Mouse (Mus musculus) kidney, embryonic 14.5 days (tissue): ENCODE measurements at regions not wholly inside any gene's neighbourhood (a gene's known extent, or its start where the extent isn't known, plus 50 kb on each side); places are given as distances from the start of the nearest gene placed in this dataset.

Experiments used
- ATAC-seq: fragments of 200-750 bp; cut with Nextera tagmentation; 2 replicates; pipeline ENCODE4 v1.8.0; 2017; ENCODE audit warnings: moderate number of reproducible peaks, mild to moderate bottlenecking, moderate TSS enrichment, moderate library complexity; ENCODE audit not compliant: low FRiP score, low TSS enrichment
- H3K27ac ChIP-seq: fragments of 300-500 bp; sonication (generic); 2 replicates; pipeline ENCODE4 v1.5.1; 2014; ENCODE audit warnings: low read depth, mild to moderate bottlenecking, low read length, moderate library complexity, mixed read lengths
- H3K27me3 ChIP-seq: fragments of 300-500 bp; sonication (generic); 2 replicates; pipeline ENCODE4 v1.6.1; 2014; ENCODE audit warnings: mild to moderate bottlenecking, low read length; ENCODE audit not compliant: control insufficient read depth, insufficient read depth
- H3K36me3 ChIP-seq: fragments of 300-500 bp; sonication (generic); 2 replicates; pipeline ENCODE4 v1.6.1; 2014; ENCODE audit warnings: low read length, mixed read lengths; ENCODE audit not compliant: control insufficient read depth, insufficient read depth
- H3K4me1 ChIP-seq: fragments of 300-500 bp; sonication (generic); 2 replicates; pipeline ENCODE4 v1.6.1; 2014; ENCODE audit warnings: low read length, mixed read lengths; ENCODE audit not compliant: control insufficient read depth, insufficient read depth
- H3K4me2 ChIP-seq: fragments of 300-500 bp; sonication (generic); replicated peaks from 2 replicates; pipeline ENCODE4 v1.6.1; 2014; ENCODE audit warnings: low read depth, mild to moderate bottlenecking, low read length
- H3K4me3 ChIP-seq: fragments of 300-500 bp; sonication (generic); 2 replicates; pipeline ENCODE4 v1.5.1; 2014; ENCODE audit warnings: mild to moderate bottlenecking, low read length
- H3K9ac ChIP-seq: fragments of 300-500 bp; sonication (generic); 2 replicates; pipeline ENCODE4 v1.6.1; 2014; ENCODE audit warnings: low read depth, mild to moderate bottlenecking, low read length, moderate library complexity
- H3K9me3 ChIP-seq: fragments of 300-500 bp; sonication (generic); 2 replicates; pipeline ENCODE4 v1.6.1; 2016; ENCODE audit warnings: low read length; ENCODE audit not compliant: control insufficient read depth
- WGBS: fragments of 180-500 bp; shearing (Covaris S2); extraction: QIAGEN DNeasy Blood & Tissue Kit; methylation state at CpG from one replicate; pipeline ENCODE4 v1.1.7; 2014; 5-methylcytosine and 5-hydroxymethylcytosine counted together

DNA sequence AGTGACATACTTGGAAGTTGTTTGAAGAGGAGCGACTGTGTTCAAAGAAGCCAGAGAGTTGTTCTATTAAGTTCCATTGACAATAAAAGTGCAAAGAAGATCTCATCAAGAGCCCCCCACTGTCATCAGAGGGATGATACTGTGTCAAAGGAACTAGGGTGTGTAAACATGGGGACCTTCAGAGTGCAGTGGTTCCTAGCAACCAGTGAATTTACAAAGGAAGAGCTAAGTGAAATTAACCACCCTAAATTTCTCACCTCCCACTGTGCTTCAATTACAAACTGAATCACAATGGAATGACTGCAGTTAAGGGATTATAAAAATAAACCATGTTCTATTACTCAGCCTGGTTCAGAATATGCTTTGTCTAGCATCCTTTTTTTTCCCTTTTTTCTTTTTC lies 129.5 kb upstream of the 4933415F23Rik start:
- Histone ChIP-seq H3K36me3 (no peaks in the 10 kb centered on the region), H3K4me3 (no peak overlapping the region), H3K4me2 (no peak overlapping the region), H3K9me3 (no peaks in the 10 kb centered on the region), H3K9ac (no peak overlapping the region), H3K27ac (no peak overlapping the region), H3K27me3 (no peaks in the 10 kb centered on the region), H3K4me1 (no peaks in the 10 kb centered on the region)
- ATAC-seq: no peak
- 33% methylated on average over 1 of the region's 1 CpGs for WGBS

DNA sequence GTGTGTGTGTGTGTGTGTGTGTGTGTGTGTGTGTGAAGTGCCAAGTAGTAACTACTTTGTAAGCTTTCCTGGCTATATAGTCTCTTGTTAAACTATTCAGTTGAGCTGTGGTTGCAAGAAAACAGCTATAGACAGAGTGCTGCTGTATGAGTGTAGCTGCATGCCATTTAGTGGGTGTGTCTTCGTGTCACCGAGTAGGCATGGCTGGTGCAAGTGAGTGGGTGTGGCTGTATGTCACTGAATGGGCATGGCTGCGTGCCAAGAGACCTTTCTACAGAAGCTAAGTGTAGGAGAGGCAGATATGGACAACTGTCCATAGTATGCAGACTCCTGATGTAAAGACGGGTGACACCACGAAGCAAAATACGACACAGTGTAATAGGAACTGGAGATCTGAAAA lies 126.4 kb upstream of the 4933415F23Rik start:
- no peak overlapping the region for H3K4me3 ChIP-seq
- no peaks in the 10 kb centered on the region for H3K9me3 ChIP-seq
- H3K27ac ChIP-seq: no peak overlapping the region
- no peak overlapping the region for H3K4me2 ChIP-seq
- no peaks in the 10 kb centered on the region for H3K4me1 ChIP-seq
- H3K27me3 ChIP-seq: no peaks in the 10 kb centered on the region
- 87% methylated on average over 6 of the region's 6 CpGs for WGBS
- no peak for ATAC-seq
- no peaks in the 10 kb centered on the region for H3K36me3 ChIP-seq
- H3K9ac ChIP-seq: no peak overlapping the region

DNA sequence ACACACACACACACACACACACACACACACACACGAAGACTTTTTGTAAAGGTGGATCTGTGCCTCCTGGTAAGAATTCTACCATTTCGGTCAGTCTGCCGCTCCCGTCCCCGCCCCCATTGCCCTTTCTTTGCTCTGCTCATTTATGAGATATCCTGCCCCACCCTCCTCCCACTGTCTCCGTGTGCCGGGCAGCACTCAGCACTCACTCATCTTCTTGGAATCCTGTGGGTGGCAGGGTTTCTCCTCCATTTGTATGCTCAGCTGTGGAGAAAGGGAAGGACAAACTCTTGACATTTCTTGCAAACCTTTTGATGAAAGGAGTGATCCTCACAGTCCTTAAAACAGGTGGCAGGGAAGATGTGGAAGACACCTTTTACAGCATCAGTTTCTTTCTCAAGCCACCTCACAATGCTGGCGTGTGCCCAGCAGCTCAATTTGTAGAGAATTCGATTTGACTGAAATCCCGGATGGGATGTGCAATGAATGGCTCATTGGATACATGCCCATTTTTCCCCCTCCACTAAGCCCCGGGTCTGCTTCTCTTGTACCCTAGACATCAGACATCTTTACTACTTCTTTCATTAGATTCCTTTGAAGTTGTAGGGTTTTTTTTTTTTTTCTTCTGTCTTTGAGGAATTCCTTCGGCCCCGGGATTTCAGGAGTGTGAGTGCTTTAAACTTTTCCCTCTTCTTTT lies 112.6 kb upstream of the 4933415F23Rik start:
- H3K36me3 ChIP-seq: no peaks in the 10 kb centered on the region
- no peak overlapping the region for H3K27ac ChIP-seq
- H3K4me3 ChIP-seq: no peak overlapping the region
- no peak overlapping the region for H3K4me2 ChIP-seq
- no peaks in the 10 kb centered on the region for H3K9me3 ChIP-seq
- no peak overlapping the region for H3K9ac ChIP-seq
- WGBS: 73% methylated on average over 13 of the region's 13 CpGs
- ATAC-seq: no peak
- H3K4me1 ChIP-seq: no peaks in the 10 kb centered on the region
- H3K27me3 ChIP-seq: no peaks in the 10 kb centered on the region

- no peak for ATAC-seq
- H3K4me3 ChIP-seq: no peak overlapping the region
- H3K27me3 ChIP-seq: no peaks in the 10 kb centered on the region
- no peak overlapping the region for H3K9ac ChIP-seq
- H3K9me3 ChIP-seq: no peaks in the 10 kb centered on the region
- WGBS: 82% methylated on average over 1 of the region's 1 CpGs
- H3K36me3 ChIP-seq: no peaks in the 10 kb centered on the region
- H3K4me1 ChIP-seq: no peaks in the 10 kb centered on the region
- no peak overlapping the region for H3K4me2 ChIP-seq
- H3K27ac ChIP-seq: no peak overlapping the region
Measured at GRCm38 (mm10) chr1:23207843-23208242, 105.8 kb upstream of the 4933415F23Rik start.

GRCm38 (mm10) chr1:23207024-23207423 lies 105.0 kb upstream of the 4933415F23Rik start:
- H3K9ac ChIP-seq: no peak overlapping the region
- no peaks in the 10 kb centered on the region for H3K36me3 ChIP-seq
- no peak for ATAC-seq
- no peak overlapping the region for H3K4me2 ChIP-seq
- no peaks in the 10 kb centered on the region for H3K4me1 ChIP-seq
- no peak overlapping the region for H3K4me3 ChIP-seq
- no peak overlapping the region for H3K27ac ChIP-seq
- H3K9me3 ChIP-seq: no peaks in the 10 kb centered on the region
- 78% methylated on average over 4 of the region's 4 CpGs for WGBS
- H3K27me3 ChIP-seq: no peaks in the 10 kb centered on the region

DNA sequence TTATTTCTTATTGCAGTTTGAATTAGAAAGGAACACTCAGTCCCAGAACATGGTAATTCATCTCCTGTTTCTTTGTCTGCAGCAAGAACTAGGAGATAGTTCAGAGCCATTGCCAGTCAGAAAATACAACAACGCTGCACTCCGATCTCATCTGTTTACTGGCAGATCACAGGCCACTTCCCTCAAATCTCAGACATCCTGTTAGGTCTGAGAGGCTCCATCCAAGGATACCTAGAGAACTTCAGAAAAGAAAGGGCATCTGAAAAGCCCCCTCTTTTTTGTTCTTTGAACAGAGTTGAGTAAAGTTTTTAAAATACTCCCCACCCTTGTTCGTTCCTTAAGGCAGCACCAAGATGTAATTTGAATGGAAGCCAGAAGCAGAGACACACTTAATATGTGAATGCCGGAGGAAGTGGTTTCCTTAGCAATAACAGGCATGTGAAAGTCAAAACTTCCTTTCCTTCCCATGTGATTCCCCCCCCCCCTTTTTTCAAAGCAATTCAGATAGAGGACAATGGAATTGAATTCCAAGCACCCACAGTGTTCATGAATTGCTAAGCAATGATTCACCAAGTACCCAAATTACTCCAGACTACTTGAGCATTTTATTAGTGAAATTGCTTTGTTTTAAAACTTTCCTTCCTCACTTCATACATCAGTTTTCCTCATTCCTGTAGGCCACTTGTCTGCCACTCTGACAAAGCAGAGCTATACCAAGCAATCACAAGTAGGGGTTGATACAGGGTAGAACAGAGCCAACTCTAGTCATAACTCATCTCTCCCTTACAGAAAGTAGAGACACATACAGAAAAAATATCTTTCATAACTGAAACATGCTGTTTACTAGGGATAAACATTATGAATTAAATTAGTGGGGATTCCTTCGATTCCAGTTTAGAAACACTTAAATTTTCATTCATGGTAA lies 100.7 kb upstream of the 4933415F23Rik start:
- WGBS: 65% methylated on average over 5 of the region's 5 CpGs
- Histone ChIP-seq H3K4me1 (no peaks in the 10 kb centered on the region), H3K4me2 (no peak overlapping the region), H3K9me3 (no peaks in the 10 kb centered on the region), H3K4me3 (no peak overlapping the region), H3K36me3 (no peaks in the 10 kb centered on the region), H3K27me3 (no peaks in the 10 kb centered on the region), H3K9ac (no peak overlapping the region), H3K27ac (no peak overlapping the region; the same call in 1 of the 2 replicates)
- no peak for ATAC-seq

GRCm38 (mm10) chr1:23200460-23200859 lies 98.4 kb upstream of the 4933415F23Rik start:
- Histone ChIP-seq H3K9ac (no peak overlapping the region), H3K4me1 (no peaks in the 10 kb centered on the region), H3K4me2 (no peak overlapping the region), H3K9me3 (no peaks in the 10 kb centered on the region), H3K4me3 (no peak overlapping the region), H3K27me3 (no peaks in the 10 kb centered on the region), H3K27ac (no peak overlapping the region), H3K36me3 (no peaks in the 10 kb centered on the region)
- WGBS: 40% methylated on average over 4 of the region's 4 CpGs
- no peak for ATAC-seq

- Histone ChIP-seq H3K27me3 (no peaks in the 10 kb centered on the region), H3K36me3 (no peaks in the 10 kb centered on the region), H3K27ac (no peak overlapping the region), H3K9ac (no peak overlapping the region), H3K4me2 (no peak overlapping the region), H3K9me3 (no peaks in the 10 kb centered on the region), H3K4me3 (no peak overlapping the region), H3K4me1 (0 out of 2 replicates have a peak, but pooled peaks cover 2% of the 10 kb centered on the region)
- ATAC-seq: no peak
- WGBS: 83% methylated on average over 3 of the region's 3 CpGs
Measured at GRCm38 (mm10) chr1:23190316-23191005, 88.4 kb upstream of the 4933415F23Rik start.
